7 mouse cellular contexts compared by ENCODE assay signal in genomic region chr2:5894843-5895570, GRCm38 (mm10). TPM values are rescaled to one million over a fixed set of nuclear protein-coding genes. Genes with fewer than 3 reads are reported as not detected.
DNase-seq lines count a peak whose midpoint lies in the region; ATAC-seq and TF ChIP-seq lines count a peak whose summit lies in the region.

TSS of gene Sec61a2 (minus strand) at chr2:5895432.

- H3K27me3 ChIP-seq in embryonic facial prominence, embryonic 13.5 days = no peaks in the 10 kb centered on the region
- no peaks in the 10 kb centered on the region for H3K27me3 ChIP-seq in kidney, adult 2 months (replicated peaks; ENCODE audit: control insufficient read depth, insufficient read depth, low read length)
- no peaks in the 10 kb centered on the region for H3K27me3 ChIP-seq in limb, embryonic 12.5 days
- H3K27me3 ChIP-seq in midbrain, embryonic 15.5 days (replicated peaks) = no peaks in the 10 kb centered on the region
- no peaks in the 10 kb centered on the region for H3K27me3 ChIP-seq in spleen, adult 2 months (ENCODE audit: control insufficient read depth, insufficient read depth, low read length)

- H3K36me3 ChIP-seq in embryonic facial prominence, embryonic 13.5 days = peaks cover 37% of the 10 kb centered on the region
- no peaks in the 10 kb centered on the region; the same call in 1 of the 2 replicates for H3K36me3 ChIP-seq in kidney, adult 2 months (ENCODE audit: control insufficient read depth, insufficient read depth, low read length)
- H3K36me3 ChIP-seq in limb, embryonic 12.5 days = peaks cover 39% of the 10 kb centered on the region
- H3K36me3 ChIP-seq in midbrain, embryonic 15.5 days (replicated peaks) = peaks cover 9% of the 10 kb centered on the region; the same call in 1 of the 2 replicates
- H3K36me3 ChIP-seq in spleen, adult 2 months (ENCODE audit: control insufficient read depth, insufficient read depth, low read length) = no peaks in the 10 kb centered on the region; the same call in 1 of the 2 replicates

- peak; percentile 99 for ATAC-seq in embryonic facial prominence, embryonic 13.5 days (ENCODE audit: insufficient number of reproducible peaks, insufficient read depth, low FRiP score, low TSS enrichment, low read depth)
- ATAC-seq in limb, embryonic 12.5 days (ENCODE audit: insufficient number of reproducible peaks, insufficient read depth, low FRiP score, low TSS enrichment, low read depth) = peak; percentile 98
- peak; percentile 99 for ATAC-seq in midbrain, embryonic 15.5 days (replicated peaks)

- under 1% methylated on average over 62 of the region's 62 CpGs for WGBS in embryonic facial prominence, embryonic 13.5 days
- WGBS in kidney, adult 2 months = under 1% methylated on average over 62 of the region's 62 CpGs
- under 1% methylated on average over 62 of the region's 62 CpGs for WGBS in limb, embryonic 12.5 days
- WGBS in midbrain, embryonic 15.5 days = under 1% methylated on average over 62 of the region's 62 CpGs
- 2% methylated on average over 62 of the region's 62 CpGs for WGBS in spleen, adult 2 months

- peak; percentile 94 for TF ChIP-seq POLR2A in kidney, adult 2 months (IDR thresholded peaks at IDR 0.05; ENCODE audit: low read depth, low read length)
- TF ChIP-seq POLR2A in spleen, adult 2 months (IDR thresholded peaks at IDR 0.05; ENCODE audit: low read depth, low read length) = peak; percentile 65

- peak within 1 kb of the TSS; percentile 67 for H3K4me2 ChIP-seq in embryonic facial prominence, embryonic 13.5 days
- peak within 1 kb of the TSS; percentile 63 for H3K4me2 ChIP-seq in limb, embryonic 12.5 days
- H3K4me2 ChIP-seq in midbrain, embryonic 15.5 days = peak within 1 kb of the TSS; percentile 53

- no peak for TF ChIP-seq CTCF in kidney, adult 2 months (conservative IDR thresholded peaks at IDR 0.05; ENCODE audit: insufficient read depth, insufficient read length, low read depth, low read length)
- no peak for TF ChIP-seq CTCF in spleen, adult 2 months (IDR thresholded peaks at IDR 0.05; ENCODE audit: extremely low read depth, insufficient read depth, insufficient read length, insufficient replicate concordance)

- H3K27ac ChIP-seq in embryonic facial prominence, embryonic 13.5 days = peak within 1 kb of the TSS; percentile 80
- H3K27ac ChIP-seq in kidney, adult 2 months (ENCODE audit: insufficient read depth, low read depth, low read length) = peak within 1 kb of the TSS; percentile 82
- peak within 1 kb of the TSS; percentile 85 for H3K27ac ChIP-seq in limb, embryonic 12.5 days
- peak within 1 kb of the TSS; percentile 82 for H3K27ac ChIP-seq in midbrain, embryonic 15.5 days
- peak within 1 kb of the TSS; percentile 28; the same call in 1 of the 2 replicates for H3K27ac ChIP-seq in spleen, adult 2 months (ENCODE audit: insufficient read depth, low read length)

- peak within 1 kb of the TSS; percentile 74 for H3K4me3 ChIP-seq in embryonic facial prominence, embryonic 13.5 days
- peak within 1 kb of the TSS; percentile 73 for H3K4me3 ChIP-seq in kidney, adult 2 months (ENCODE audit: insufficient read depth, low read depth, low read length)
- peak within 1 kb of the TSS; percentile 87 for H3K4me3 ChIP-seq in limb, embryonic 12.5 days (replicated peaks)
- peak within 1 kb of the TSS; percentile 83 for H3K4me3 ChIP-seq in midbrain, embryonic 15.5 days
- H3K4me3 ChIP-seq in spleen, adult 2 months (ENCODE audit: extremely low read depth, insufficient read depth, insufficient read length) = peak within 1 kb of the TSS; percentile 89

- peak within 1 kb of the TSS; percentile 91 for H3K9ac ChIP-seq in embryonic facial prominence, embryonic 13.5 days
- peak within 1 kb of the TSS; percentile 93 for H3K9ac ChIP-seq in limb, embryonic 12.5 days (replicated peaks)
- H3K9ac ChIP-seq in midbrain, embryonic 15.5 days = peak within 1 kb of the TSS; percentile 90

- no peaks in the 10 kb centered on the region for H3K9me3 ChIP-seq in embryonic facial prominence, embryonic 13.5 days
- H3K9me3 ChIP-seq in limb, embryonic 12.5 days = no peaks in the 10 kb centered on the region
- H3K9me3 ChIP-seq in midbrain, embryonic 15.5 days = no peaks in the 10 kb centered on the region

- peaks cover 11% of the 10 kb centered on the region; the same call in 1 of the 2 replicates for H3K4me1 ChIP-seq in embryonic facial prominence, embryonic 13.5 days
- peaks cover 5% of the 10 kb centered on the region; the same call in 1 of the 2 replicates for H3K4me1 ChIP-seq in kidney, adult 2 months (ENCODE audit: control insufficient read depth, insufficient read depth, low read length)
- peaks cover 5% of the 10 kb centered on the region for H3K4me1 ChIP-seq in limb, embryonic 12.5 days (replicated peaks)
- peaks cover 11% of the 10 kb centered on the region for H3K4me1 ChIP-seq in midbrain, embryonic 15.5 days
- no peaks in the 10 kb centered on the region; the same call in 1 of the 2 replicates for H3K4me1 ChIP-seq in spleen, adult 2 months (ENCODE audit: control insufficient read depth, insufficient read depth, insufficient read length)

- peak; percentile 99 to 100 for DNase-seq in adrenal gland, postnatal 36 days
- DNase-seq in heart, adult 18-20 months = peak; percentile 98 to 100
- peak; percentile 99 for DNase-seq in kidney, adult 2 months
- peak; percentile 87 to 99 for DNase-seq in spleen, adult 2 months (ENCODE audit: low read depth in 1 of 2, low spot score in 2 of 2)

RNA-seq across cellular contexts. Expression of gene Sec61a2, which starts in this region (rescaled TPM):
- total RNA-seq in adrenal gland, postnatal 36 days (2021) = 10 to 100 TPM; 28.0 to 38.2 TPM
- 119 TPM in 2 replicates for polyA plus RNA-seq in embryonic facial prominence, embryonic 13.5 days (2015; fragmentation: Nextera tagmentation; extraction: Ambion mirVana)
- total RNA-seq in heart, adult 18-20 months (2021) = 10 to 100 TPM; 10.2 to 11.0 TPM
- polyA plus RNA-seq in kidney, adult 2 months (2012; rRNA removed) = 23.3 and 26.7 TPM in 2 replicates
- 97.0 and 104 TPM in 2 replicates for polyA plus RNA-seq in limb, embryonic 12.5 days (2016; fragmentation: Nextera tagmentation; extraction: Ambion mirVana)
- 110 and 114 TPM in 2 replicates for polyA plus RNA-seq in midbrain, embryonic 15.5 days (2015; fragmentation: Nextera tagmentation; extraction: Ambion mirVana)
- polyA plus RNA-seq in spleen, adult 2 months (2012; rRNA removed) = 9.6 and 12.8 TPM in 2 replicates

Comparison
In these comparisons a context has a peak if more than half of its experiments do, and no peak if none do; other contexts are left out.
1. Peak in every context shown above with its lines: DNase-seq, ATAC-seq, H3K4me3 ChIP-seq and H3K27ac ChIP-seq.
2. H3K27ac ChIP-seq: peak in every context shown above with its lines; median percentile 85 in limb, embryonic 12.5 days; 82 in kidney, adult 2 months; 82 in midbrain, embryonic 15.5 days; 80 in embryonic facial prominence, embryonic 13.5 days; 28 in spleen, adult 2 months.